Mouse (Mus musculus) forebrain, postnatal 0 days (tissue): ENCODE results near the gene Tmem26. TPM values are rescaled to one million over a fixed set of nuclear protein-coding genes. Genes with fewer than 3 reads are reported as not detected.

Experiments
- ATAC-seq: fragments of 200-750 bp; cut with Nextera tagmentation; 2 replicates; pipeline ENCODE4 v1.8.0; 2017; ENCODE audit warnings: mild to moderate bottlenecking, moderate library complexity
- DNase-seq: peaks from one replicate; pipeline ENCODE4 v3.0.0-alpha.2; 2015
- H3K27ac ChIP-seq: fragments of 300-500 bp; sonication (generic); 2 replicates; pipeline ENCODE4 v1.5.1; 2014; ENCODE audit warnings: low read depth, mild to moderate bottlenecking, antibody characterized with exemption, low read length, moderate library complexity, mixed read lengths
- H3K27me3 ChIP-seq: fragments of 300-500 bp; sonication (generic); 2 replicates; pipeline ENCODE4 v1.6.1; 2014; ENCODE audit warnings: mild to moderate bottlenecking, low read length, mixed read lengths; ENCODE audit not compliant: insufficient read depth
- H3K36me3 ChIP-seq: fragments of 300-500 bp; sonication (generic); 2 replicates; pipeline ENCODE4 v1.6.1; 2014; ENCODE audit warnings: mild to moderate bottlenecking, moderate library complexity; ENCODE audit not compliant: insufficient read depth
- H3K4me1 ChIP-seq: fragments of 300-500 bp; sonication (generic); 2 replicates; pipeline ENCODE4 v1.6.1; 2014; ENCODE audit warnings: antibody characterized with exemption; ENCODE audit not compliant: insufficient read depth
- H3K4me2 ChIP-seq: fragments of 300-500 bp; sonication (generic); 2 replicates; pipeline ENCODE4 v1.6.1; 2014; ENCODE audit warnings: low read depth, mild to moderate bottlenecking, moderate library complexity
- H3K4me3 ChIP-seq: fragments of 300-500 bp; sonication (generic); 2 replicates; pipeline ENCODE4 v1.5.1; 2014; ENCODE audit warnings: low read depth, low read length, mixed read lengths
- H3K9ac ChIP-seq: fragments of 300-500 bp; sonication (generic); 2 replicates; pipeline ENCODE4 v1.6.1; 2014; ENCODE audit warnings: mild to moderate bottlenecking
- H3K9me3 ChIP-seq: fragments of 300-500 bp; sonication (generic); 2 replicates; pipeline ENCODE4 v1.6.1; 2016; ENCODE audit warnings: low read length
- CTCF ChIP-seq: sonication (generic); IDR thresholded peaks from 2 replicates; pipeline ENCODE4 v1.5.1; 2016; ENCODE audit warnings: antibody characterized with exemption, control low read depth, low read depth
- WGBS: fragments of 180-500 bp; shearing (Covaris S2); extraction: QIAGEN DNeasy Blood & Tissue Kit; methylation state at CpG from one replicate; pipeline ENCODE4 v1.1.7; 2014; 5-methylcytosine and 5-hydroxymethylcytosine counted together
- polyA plus RNA-seq: library from polyadenylated mRNA; unstranded; fragments of >200 nt; fragmentation: Nextera tagmentation; extraction: Ambion mirVana; gene quantifications from 2 replicates; pipeline ENCODE4 v1.2.1, GENCODE M21; 2015
- total RNA-seq: library from RNA; depleted of rRNA; stranded (reverse); fragments of >200 nt; gene quantifications from 2 replicates; pipeline ENCODE4 v1.2.3, GENCODE M21; 2014; rRNA removed

Gene Tmem26
- total and polyA plus RNA-seq, 2 experiments from 2014 or later = 3.8 to 6.1 TPM

GRCm38 (mm10) chr10:68818065-68818759 is 94.8 kb downstream of the Tmem26 start:
- Histone ChIP-seq H3K4me3 (no peak overlapping the region), H3K9ac (no peak overlapping the region), H3K36me3 (no peaks in the 10 kb centered on the region), H3K4me1 (no peaks in the 10 kb centered on the region), H3K27me3 (no peaks in the 10 kb centered on the region), H3K9me3 (no peaks in the 10 kb centered on the region), H3K4me2 (no peak overlapping the region), H3K27ac (no peak overlapping the region)
- 89% methylated on average over 10 of the region's 10 CpGs for WGBS
- no peak for TF ChIP-seq CTCF
- DNase-seq = no peak
- ATAC-seq = no peak

- Histone ChIP-seq H3K9ac (no peak overlapping the region), H3K27me3 (no peaks in the 10 kb centered on the region), H3K27ac (no peak overlapping the region), H3K4me3 (no peak overlapping the region), H3K9me3 (no peaks in the 10 kb centered on the region), H3K4me1 (no peaks in the 10 kb centered on the region), H3K36me3 (no peaks in the 10 kb centered on the region), H3K4me2 (no peak overlapping the region)
- 90% methylated on average over 4 of the region's 4 CpGs for WGBS
- ATAC-seq (no peak), DNase-seq (no peak)
- no peak for TF ChIP-seq CTCF
Measured at GRCm38 (mm10) chr10:68824519-68824918, 101.1 kb downstream of the Tmem26 start.

Other genes with a start within 250 kb of the Tmem26 start
- 0.77 and 1.2 TPM in 2 replicates for gene Cabcoco1, start 181.8 kb upstream of the Tmem26 start, total RNA-seq
- gene Cabcoco1, start 181.8 kb upstream of the Tmem26 start, polyA plus RNA-seq = 2.1 and 3.0 TPM in 2 replicates